Mouse (Mus musculus) spleen, adult 2 months (tissue): Measurements from ENCODE around the gene Wnt5b. TPM values are rescaled to one million over a fixed set of nuclear protein-coding genes. Genes with fewer than 3 reads are reported as not detected.

ENCODE experiments used
- DNase-seq, 2 experiments: peaks; one replicate each; pipeline versions ENCODE4 v3.0.0 to v3.0.0-alpha.2; 2012 to 2021; ENCODE audit warnings: low spot score in 2 of 2, low read depth in 1 of 2
- H3K27ac ChIP-seq: fragments of 200-500 bp; 2 replicates; pipeline ENCODE4 v1.5.1; 2012; ENCODE audit warnings: low read length, inconsistent platforms; ENCODE audit not compliant: insufficient read depth
- H3K27me3 ChIP-seq: fragments of 200-500 bp; 2 replicates; pipeline ENCODE4 v1.6.1; 2012; ENCODE audit warnings: mild to moderate bottlenecking, moderate library complexity, low read length, inconsistent platforms; ENCODE audit not compliant: control insufficient read depth, insufficient read depth
- H3K36me3 ChIP-seq: fragments of 200-500 bp; 2 replicates; pipeline ENCODE4 v1.6.1; 2012; ENCODE audit warnings: mild to moderate bottlenecking, low read length, inconsistent platforms; ENCODE audit not compliant: control insufficient read depth, insufficient read depth
- H3K4me1 ChIP-seq: fragments of 200-500 bp; 2 replicates; pipeline ENCODE4 v1.6.1; 2011; ENCODE audit warnings: inconsistent platforms; ENCODE audit not compliant: control insufficient read depth, insufficient read depth, insufficient read length
- H3K4me3 ChIP-seq: fragments of 200-500 bp; 2 replicates; pipeline ENCODE4 v1.5.1; 2011; ENCODE audit warnings: mild to moderate bottlenecking, inconsistent platforms; ENCODE audit not compliant: insufficient read depth, insufficient read length; ENCODE audit errors: extremely low read depth
- CTCF ChIP-seq: fragments of 200-500 bp; IDR thresholded peaks from 2 replicates; pipeline ENCODE4 v1.5.1; 2011; ENCODE audit warnings: mild to moderate bottlenecking, inconsistent platforms; ENCODE audit not compliant: insufficient read depth, insufficient read length, insufficient replicate concordance; ENCODE audit errors: extremely low read depth
- POLR2A ChIP-seq: fragments of 200-500 bp; IDR thresholded peaks from 2 replicates; pipeline ENCODE4 v1.6.1; 2011; ENCODE audit warnings: low read depth, low read length, inconsistent platforms
- WGBS: fragments of 180-500 bp; shearing (Covaris S2); methylation state at CpG from one replicate; pipeline ENCODE4 v1.1.7; 2018; 5-methylcytosine and 5-hydroxymethylcytosine counted together
- polyA plus RNA-seq: library from polyadenylated mRNA; depleted of rRNA; stranded (reverse); fragments of >200 nt; gene quantifications from 2 replicates; pipeline ENCODE4 v1.2.3, GENCODE M21; 2012

The Wnt5b gene
- polyA plus RNA-seq, 1 experiment: 1.3 TPM

DNA sequence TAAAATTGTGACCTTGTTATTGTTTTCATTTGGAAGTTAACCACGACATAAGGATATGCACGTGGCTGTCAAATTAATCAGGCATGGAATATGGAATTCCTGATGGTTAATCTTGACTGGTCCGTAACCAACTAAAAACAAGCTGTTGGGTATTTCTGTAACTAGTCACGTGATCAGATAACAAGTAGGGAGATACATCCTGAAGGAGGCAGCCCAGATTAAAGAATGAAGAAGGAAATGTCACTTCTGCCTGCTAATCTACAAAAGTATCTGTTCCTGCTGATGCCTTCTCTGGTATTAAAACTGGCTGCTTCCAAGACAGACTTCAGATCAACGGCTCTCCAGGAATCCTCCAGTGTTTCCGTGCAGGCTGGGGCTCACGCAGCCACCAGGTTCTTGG, 70.7 kb downstream of the Wnt5b start:
- TF ChIP-seq CTCF (no peak), POLR2A (no peak)
- no peaks in the 10 kb centered on the region for H3K27me3 ChIP-seq
- no peak overlapping the region for H3K27ac ChIP-seq
- H3K4me3 ChIP-seq: no peak overlapping the region
- 59% methylated on average over 7 of the region's 7 CpGs for WGBS
- H3K36me3 ChIP-seq: no peaks in the 10 kb centered on the region
- no peak for DNase-seq
- 0 out of 2 replicates have a peak, but pooled peaks cover under 1% of the 10 kb centered on the region for H3K4me1 ChIP-seq

DNA sequence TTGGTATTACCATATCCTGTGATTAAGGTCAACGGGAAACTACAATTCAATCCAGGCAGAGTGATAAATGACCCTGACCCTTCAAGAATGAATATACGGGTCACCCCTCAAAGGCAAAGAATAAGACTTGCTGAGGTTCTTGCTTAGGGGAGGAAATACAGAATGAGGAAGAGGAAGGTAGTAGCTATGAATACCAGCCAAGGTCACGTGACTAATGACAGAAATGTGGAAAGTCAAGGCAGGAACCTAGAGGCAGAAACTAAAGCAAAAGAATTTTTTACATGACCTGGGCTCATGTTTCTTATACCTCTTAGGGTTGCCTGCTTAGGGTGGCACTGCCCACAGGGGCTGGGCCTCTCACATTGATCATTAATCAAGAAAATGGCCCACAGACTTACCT, 71.4 kb downstream of the Wnt5b start:
- WGBS: 42% methylated on average over 3 of the region's 3 CpGs
- Histone ChIP-seq H3K4me1 (no peaks in the 10 kb centered on the region), H3K36me3 (no peaks in the 10 kb centered on the region), H3K27me3 (no peaks in the 10 kb centered on the region), H3K4me3 (no peak overlapping the region), H3K27ac (no peak overlapping the region)
- TF ChIP-seq POLR2A (no peak), CTCF (no peak)
- DNase-seq: no peak

DNA sequence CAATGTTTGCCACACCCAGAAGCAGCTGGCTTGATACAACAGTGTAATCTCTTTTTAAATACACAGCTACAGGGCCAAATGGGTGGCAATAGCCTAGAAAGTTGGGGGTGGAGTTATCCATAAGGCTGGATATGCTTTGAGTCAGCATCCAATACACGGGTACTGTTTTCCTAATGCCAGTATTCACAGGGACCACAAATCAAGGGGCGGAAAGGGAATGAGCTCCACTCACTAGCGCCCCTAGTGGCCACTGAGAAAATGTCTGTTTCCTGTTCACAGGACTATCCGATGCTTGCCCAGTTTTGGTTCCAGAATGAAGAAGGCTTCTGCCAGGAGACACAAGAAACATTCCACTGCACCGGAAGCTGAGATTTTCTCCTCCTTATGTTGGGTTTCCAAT, 72.0 kb downstream of the Wnt5b start:
- peak in 1 of 2 experiments; percentile 39 for DNase-seq

DNA sequence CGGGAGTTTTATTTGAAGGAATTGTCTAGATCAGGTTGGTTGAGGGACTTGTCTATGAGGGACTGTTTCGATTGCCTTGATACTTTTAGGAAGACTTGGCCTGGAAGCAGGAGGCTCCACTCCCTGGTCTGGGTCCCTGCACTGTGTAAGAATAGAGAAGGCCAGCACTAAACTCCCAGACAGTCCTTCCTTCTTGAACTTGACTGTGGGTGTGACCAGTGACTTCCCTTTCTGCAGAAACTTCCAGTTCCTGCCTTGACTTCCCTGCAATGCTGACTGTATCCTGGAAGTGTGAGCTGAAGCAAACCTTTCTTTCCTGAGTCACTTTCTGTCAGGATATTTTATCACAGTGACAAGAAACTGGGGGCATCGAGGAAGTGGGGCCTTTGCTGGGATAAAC, 73.4 kb downstream of the Wnt5b start:
- Histone ChIP-seq H3K27me3 (no peaks in the 10 kb centered on the region), H3K4me1 (no peaks in the 10 kb centered on the region), H3K36me3 (no peaks in the 10 kb centered on the region), H3K4me3 (no peak overlapping the region), H3K27ac (no peak overlapping the region)
- TF ChIP-seq POLR2A (no peak), CTCF (no peak)
- 63% methylated on average over 3 of the region's 3 CpGs for WGBS
- no peak for DNase-seq

More for the DNA sequence above, 72.0 kb downstream of the Wnt5b start:
- no peaks in the 10 kb centered on the region for H3K27me3 ChIP-seq
- TF ChIP-seq POLR2A (no peak), CTCF (peak; percentile 62; the same call in 1 of the 2 replicates)
- H3K4me3 ChIP-seq: no peak overlapping the region
- no peaks in the 10 kb centered on the region for H3K36me3 ChIP-seq
- H3K4me1 ChIP-seq: no peaks in the 10 kb centered on the region
- no peak overlapping the region for H3K27ac ChIP-seq
- WGBS: 36% methylated on average over 5 of the region's 5 CpGs

DNA sequence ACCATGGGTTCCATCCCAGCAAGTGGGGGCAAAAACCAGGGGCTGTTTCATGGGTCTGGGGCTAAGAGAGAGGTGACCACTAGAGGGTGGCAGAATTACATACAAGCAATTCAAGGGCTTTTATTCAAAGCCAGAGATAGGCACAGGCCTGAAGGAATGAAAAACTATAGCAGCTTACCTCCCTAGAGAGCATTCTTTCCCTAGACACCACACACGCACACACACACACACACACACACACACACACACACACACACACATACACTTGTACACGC, 76.4 kb downstream of the Wnt5b start:
- WGBS: 87% methylated on average over 2 of the region's 2 CpGs
- no peak for DNase-seq
- H3K27me3 ChIP-seq: no peaks in the 10 kb centered on the region
- H3K27ac ChIP-seq: no peak overlapping the region
- TF ChIP-seq CTCF (no peak), POLR2A (no peak)
- H3K4me3 ChIP-seq: no peak overlapping the region
- H3K4me1 ChIP-seq: no peaks in the 10 kb centered on the region
- H3K36me3 ChIP-seq: no peaks in the 10 kb centered on the region

DNA sequence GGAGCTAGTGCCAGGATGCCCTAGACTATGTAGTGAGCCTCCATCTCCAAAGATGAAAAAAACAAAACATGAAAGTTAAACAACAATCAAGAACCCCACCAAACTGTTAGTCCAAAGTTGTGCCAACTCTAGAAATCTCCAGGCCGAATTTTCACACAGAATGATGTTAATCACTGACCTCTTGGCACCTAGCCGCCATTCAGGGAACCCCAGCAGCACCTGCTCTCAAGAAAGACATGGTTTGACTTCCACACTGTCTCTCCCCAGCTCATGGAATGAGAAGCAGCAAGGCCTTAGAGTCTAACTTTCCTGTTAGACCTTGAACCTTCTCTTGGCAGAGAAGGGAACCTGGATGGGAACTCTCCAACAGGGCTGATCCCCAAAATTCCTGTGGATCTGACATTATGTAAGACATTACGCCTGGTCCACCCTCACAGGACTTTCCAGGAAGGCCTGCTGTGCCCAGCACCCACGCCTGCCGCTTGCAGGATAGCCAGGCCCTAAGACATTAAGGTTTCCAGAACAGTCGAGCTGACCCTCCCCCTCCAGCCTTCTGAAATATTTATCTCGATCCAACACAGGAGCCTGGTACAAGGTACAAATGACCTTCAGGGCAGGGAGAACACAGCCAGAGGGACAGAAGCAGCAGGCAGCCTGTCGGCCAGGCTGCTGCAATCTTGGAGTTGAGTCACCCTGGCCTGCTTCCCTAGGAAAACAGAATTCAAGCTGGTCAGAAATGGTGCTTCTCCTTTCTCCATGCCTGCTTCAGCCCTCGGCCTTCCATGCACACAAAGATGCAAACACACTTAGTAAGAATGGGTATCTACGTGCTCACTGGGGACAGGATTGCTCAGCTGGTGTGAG, 77.0 kb downstream of the Wnt5b start:
- H3K27me3 ChIP-seq: no peaks in the 10 kb centered on the region
- H3K4me1 ChIP-seq: no peaks in the 10 kb centered on the region
- no peak overlapping the region for H3K4me3 ChIP-seq
- DNase-seq: no peak
- WGBS: 79% methylated on average over 10 of the region's 10 CpGs
- no peaks in the 10 kb centered on the region for H3K36me3 ChIP-seq
- no peak overlapping the region for H3K27ac ChIP-seq
- TF ChIP-seq POLR2A (no peak), CTCF (no peak)

DNA sequence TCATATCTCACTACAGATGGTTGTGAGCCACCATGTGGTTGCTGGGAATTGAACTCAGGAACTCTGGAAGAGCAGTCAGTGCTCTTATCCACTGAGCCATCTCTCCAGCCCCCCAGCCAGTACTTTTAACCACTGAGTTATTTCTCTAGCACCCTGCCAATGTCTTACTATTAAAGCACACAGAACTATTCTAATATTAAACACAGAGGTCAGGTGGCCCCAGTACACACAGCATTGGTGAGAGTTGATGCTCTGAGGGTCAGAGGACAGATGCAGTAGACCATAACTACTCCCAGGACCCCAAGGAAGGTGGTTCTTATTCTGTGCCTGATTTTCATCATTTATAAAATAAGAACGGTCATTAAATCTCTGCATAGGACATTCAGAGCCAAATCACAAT, 78.0 kb downstream of the Wnt5b start:
- H3K27me3 ChIP-seq: no peaks in the 10 kb centered on the region
- 97% methylated on average over 1 of the region's 1 CpGs for WGBS
- TF ChIP-seq CTCF: no peak
- H3K27ac ChIP-seq: no peak overlapping the region
- no peaks in the 10 kb centered on the region for H3K36me3 ChIP-seq
- DNase-seq: no peak
- H3K4me1 ChIP-seq: no peaks in the 10 kb centered on the region
- H3K4me3 ChIP-seq: no peak overlapping the region

DNA sequence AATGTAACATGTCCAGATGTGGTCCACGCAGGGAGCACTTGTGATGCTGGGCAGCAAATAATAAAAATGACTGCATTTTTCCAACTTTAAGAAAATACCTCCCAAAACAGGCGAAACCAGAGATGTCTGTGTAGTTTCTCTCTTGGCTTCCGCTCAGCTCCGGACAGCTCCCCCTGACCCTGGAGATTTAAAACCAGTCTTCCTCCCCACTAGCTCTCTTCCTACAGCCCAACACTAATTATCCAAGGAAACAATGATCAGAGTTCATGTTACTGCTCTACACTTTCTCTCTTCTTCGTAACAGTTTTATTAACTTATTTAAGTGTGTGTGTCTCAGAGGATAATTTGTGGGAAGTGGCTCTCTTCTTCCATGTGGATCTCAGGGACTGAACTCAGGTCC, 83.8 kb downstream of the Wnt5b start:
- Histone ChIP-seq H3K4me3 (no peak overlapping the region), H3K27me3 (no peaks in the 10 kb centered on the region), H3K36me3 (no peaks in the 10 kb centered on the region), H3K4me1 (no peaks in the 10 kb centered on the region), H3K27ac (no peak overlapping the region)
- no peak for DNase-seq
- TF ChIP-seq CTCF (no peak), POLR2A (no peak)
- WGBS: 88% methylated on average over 5 of the region's 5 CpGs
